ENCODE assay signal across 12 mouse cellular contexts in the genomic region with DNA sequence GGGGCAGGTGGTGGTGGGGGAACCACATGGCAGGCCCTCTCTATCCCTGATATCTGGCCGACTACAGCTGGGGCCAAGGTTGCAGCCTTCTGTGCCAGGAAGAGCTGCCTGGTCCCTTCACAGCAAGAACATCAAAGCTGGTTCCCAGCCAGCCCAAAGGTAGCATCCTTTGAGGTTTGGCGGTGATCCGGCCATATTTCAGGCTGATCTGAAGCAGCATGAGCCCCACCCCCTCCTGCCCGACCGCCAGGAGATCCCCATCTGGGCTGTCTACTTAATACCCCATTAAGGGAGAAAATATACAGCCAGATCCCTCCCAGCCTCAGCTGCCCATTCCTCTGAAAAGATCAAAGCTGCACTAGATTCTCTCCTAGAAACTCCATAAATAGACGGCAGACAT. TPM values are rescaled to one million over a fixed set of nuclear protein-coding genes. Genes with fewer than 3 reads are reported as not detected.
DNase-seq lines count a peak whose midpoint lies in the region; ATAC-seq lines count a peak whose summit lies in the region.
"Had no signal": no experiment of that assay in that cellular context is flagged by ENCODE, and none has a peak within 500 bp of the region (broad histone marks: within the 10 kb centered on the region; RNA-seq: fewer than 3 reads in every experiment).

No protein-coding gene starts in this region.

- no peak for ATAC-seq in hindbrain, embryonic 16.5 days
- 0 out of 2 replicates have a peak, but pooled peaks have one; percentile 6 for ATAC-seq in embryonic facial prominence, embryonic 14.5 days (ENCODE audit: low read depth)
- no peak for ATAC-seq in inflammation-experienced regulatory T-cells, adult 6 months

- no peak for DNase-seq in hindbrain, embryonic 10.5 days (ENCODE audit: low spot score)
- no peak for DNase-seq in embryonic facial prominence, embryonic 14.5 days (ENCODE audit: low spot score)
- DNase-seq in mesoderm, embryonic 11.5 days (ENCODE audit: low read depth, low spot score): peak; percentile 70
- no peak for DNase-seq in layer of hippocampus, adult 8-10 months (ENCODE audit: low spot score in 2 of 2)
- no peak for DNase-seq in kidney, adult 8-10 months
- DNase-seq: kidney, postnatal 36 days; spleen, adult 18-20 months had no signal

- WGBS in hindbrain, embryonic 16.5 days: 23% methylated on average over 6 of the region's 6 CpGs
- WGBS in hindbrain, embryonic 10.5 days: 44% methylated on average over 6 of the region's 6 CpGs
- WGBS in embryonic facial prominence, embryonic 14.5 days: 19% methylated on average over 6 of the region's 6 CpGs

- no peak overlapping the region for H3K27ac ChIP-seq in hindbrain, embryonic 16.5 days (ENCODE audit: low read depth, low read length)
- H3K27ac ChIP-seq in hindbrain, embryonic 10.5 days: no peak overlapping the region; the same call in 1 of the 2 replicates
- H3K27ac ChIP-seq in embryonic facial prominence, embryonic 14.5 days (replicated peaks; ENCODE audit: low read depth, low read length): no peak overlapping the region
- H3K27ac ChIP-seq: heart, embryonic 10.5 days; left cerebral cortex, adult 2 months; liver, embryonic 15.5 days had no signal

- 0 out of 2 replicates have a peak overlapping the region, but pooled peaks have one; percentile 29 for H3K9ac ChIP-seq in hindbrain, embryonic 16.5 days (ENCODE audit: low read depth, low read length)
- no peak overlapping the region for H3K9ac ChIP-seq in embryonic facial prominence, embryonic 14.5 days (ENCODE audit: low read depth, low read length)
- H3K9ac ChIP-seq: liver, embryonic 15.5 days had no signal

- H3K4me1 ChIP-seq in hindbrain, embryonic 16.5 days (ENCODE audit: control insufficient read depth, insufficient read depth, low read depth, low read length): peaks cover 79% of the 10 kb centered on the region
- peaks cover 82% of the 10 kb centered on the region for H3K4me1 ChIP-seq in hindbrain, embryonic 10.5 days (replicated peaks)
- H3K4me1 ChIP-seq in embryonic facial prominence, embryonic 14.5 days (ENCODE audit: control insufficient read depth, insufficient read depth, low read length): peaks cover 75% of the 10 kb centered on the region
- H3K4me1 ChIP-seq: liver, embryonic 15.5 days had no signal

- no peak overlapping the region for H3K4me2 ChIP-seq in hindbrain, embryonic 16.5 days (ENCODE audit: low read length)
- H3K4me2 ChIP-seq in embryonic facial prominence, embryonic 14.5 days (ENCODE audit: low read depth, low read length): no peak overlapping the region
- H3K4me2 ChIP-seq: liver, embryonic 15.5 days had no signal

- H3K9me3 ChIP-seq in hindbrain, embryonic 16.5 days (ENCODE audit: control insufficient read depth, low read length): no peaks in the 10 kb centered on the region
- no peaks in the 10 kb centered on the region for H3K9me3 ChIP-seq in hindbrain, embryonic 10.5 days
- H3K9me3 ChIP-seq in embryonic facial prominence, embryonic 14.5 days (ENCODE audit: control insufficient read depth, low read length): no peaks in the 10 kb centered on the region
- H3K9me3 ChIP-seq: heart, embryonic 10.5 days; liver, embryonic 15.5 days had no signal

- H3K4me3 ChIP-seq in hindbrain, embryonic 16.5 days (ENCODE audit: low read length): no peak overlapping the region
- no peak overlapping the region for H3K4me3 ChIP-seq in hindbrain, embryonic 10.5 days
- no peak overlapping the region for H3K4me3 ChIP-seq in embryonic facial prominence, embryonic 14.5 days (ENCODE audit: low read depth, low read length)
- H3K4me3 ChIP-seq: heart, embryonic 10.5 days; left cerebral cortex, adult 2 months; liver, embryonic 15.5 days had no signal

- H3K36me3 ChIP-seq in hindbrain, embryonic 16.5 days (ENCODE audit: control insufficient read depth, insufficient read depth, low read length): no peaks in the 10 kb centered on the region
- H3K36me3 ChIP-seq in hindbrain, embryonic 10.5 days: no peaks in the 10 kb centered on the region
- no peaks in the 10 kb centered on the region for H3K36me3 ChIP-seq in embryonic facial prominence, embryonic 14.5 days (ENCODE audit: control insufficient read depth, insufficient read depth, low read length)
- H3K36me3 ChIP-seq: heart, embryonic 10.5 days; liver, embryonic 15.5 days had no signal

- H3K27me3 ChIP-seq in hindbrain, embryonic 16.5 days (replicated peaks; ENCODE audit: control insufficient read depth, insufficient read depth, low read length): no peaks in the 10 kb centered on the region
- H3K27me3 ChIP-seq in hindbrain, embryonic 10.5 days (ENCODE audit: insufficient read depth, poor library complexity, severe bottlenecking): peaks cover 87% of the 10 kb centered on the region
- no peaks in the 10 kb centered on the region for H3K27me3 ChIP-seq in embryonic facial prominence, embryonic 14.5 days (replicated peaks; ENCODE audit: control insufficient read depth, insufficient read depth, low read length)

RNA-seq across cellular contexts. Expression of gene Tcf20, which starts 59.6 kb away (rescaled TPM):
- polyA plus RNA-seq in hindbrain, embryonic 16.5 days (2015; fragmentation: Nextera tagmentation; extraction: Ambion mirVana): 9.3 TPM in 2 replicates
- polyA plus RNA-seq in hindbrain, embryonic 10.5 days (2016; fragmentation: Nextera tagmentation; extraction: Ambion mirVana): 6.7 and 6.9 TPM in 2 replicates
- polyA plus RNA-seq in embryonic facial prominence, embryonic 14.5 days (2014; fragmentation: Nextera tagmentation; extraction: Ambion mirVana): 11.3 and 12.3 TPM in 2 replicates
- total RNA-seq in layer of hippocampus, adult 8-10 months (2022): 100 to 1,000 TPM; 192 to 215 (median 201) TPM
- 10 to 100 TPM; 13.1 to 21.1 (median 13.8) TPM for polyA plus RNA-seq in inflammation-experienced regulatory T-cells, adult 6 months (2017; shearing (Covaris generic))
